Mouse (Mus musculus): ENCODE data around the gene Sgcg. TPM values are rescaled to one million over a fixed set of nuclear protein-coding genes. Genes with fewer than 3 reads are reported as not detected.

Gene Sgcg
- polyA plus RNA-seq, 1 experiment from 2014 or later = 0.76 TPM

- no peak overlapping the region for H3K4me2 ChIP-seq (replicated peaks; ENCODE audit: low read depth, low read length)
- ATAC-seq (ENCODE audit: low FRiP score, low TSS enrichment) = no peak
- no peak overlapping the region for H3K4me3 ChIP-seq (ENCODE audit: low read length)
- no peaks in the 10 kb centered on the region for H3K27me3 ChIP-seq (ENCODE audit: control insufficient read depth, insufficient read depth, low read length)
- H3K9ac ChIP-seq (ENCODE audit: low read depth, low read length) = no peak overlapping the region
- no peaks in the 10 kb centered on the region for H3K4me1 ChIP-seq (ENCODE audit: control insufficient read depth, insufficient read depth, low read length)
- H3K27ac ChIP-seq (ENCODE audit: low read depth, low read length) = no peak overlapping the region
- H3K36me3 ChIP-seq (ENCODE audit: control insufficient read depth, insufficient read depth, low read length) = no peaks in the 10 kb centered on the region
- 55% methylated on average over 9 of the region's 9 CpGs for WGBS
- H3K9me3 ChIP-seq (ENCODE audit: control insufficient read depth, low read length) = no peaks in the 10 kb centered on the region
Measured at GRCm38 (mm10) chr14:61238751-61239150, 19.5 kb downstream of the Sgcg start.

GRCm38 (mm10) chr14:61237101-61237654, 21.1 kb downstream of the Sgcg start:
- H3K4me1 ChIP-seq (ENCODE audit: control insufficient read depth, insufficient read depth, low read length) = no peaks in the 10 kb centered on the region
- no peak overlapping the region for H3K4me2 ChIP-seq (replicated peaks; ENCODE audit: low read depth, low read length)
- 17% methylated on average over 4 of the region's 4 CpGs for WGBS

GRCm38 (mm10) chr14:61235846-61236474, 22.3 kb downstream of the Sgcg start:
- H3K36me3 ChIP-seq (ENCODE audit: control insufficient read depth, insufficient read depth, low read length) = no peaks in the 10 kb centered on the region
- H3K27ac ChIP-seq (ENCODE audit: low read depth, low read length) = no peak overlapping the region
- WGBS = 57% methylated on average over 5 of the region's 5 CpGs
- no peak overlapping the region for H3K9ac ChIP-seq (ENCODE audit: low read depth, low read length)
- ATAC-seq (ENCODE audit: low FRiP score, low TSS enrichment) = no peak
- H3K4me1 ChIP-seq (ENCODE audit: control insufficient read depth, insufficient read depth, low read length) = no peaks in the 10 kb centered on the region
- no peaks in the 10 kb centered on the region for H3K27me3 ChIP-seq (ENCODE audit: control insufficient read depth, insufficient read depth, low read length)
- no peak overlapping the region for H3K4me3 ChIP-seq (ENCODE audit: low read length)
- H3K4me2 ChIP-seq (replicated peaks; ENCODE audit: low read depth, low read length) = no peak overlapping the region
- no peaks in the 10 kb centered on the region for H3K9me3 ChIP-seq (ENCODE audit: control insufficient read depth, low read length)

More at GRCm38 (mm10) chr14:61237101-61237654, 21.1 kb downstream of the Sgcg start:
- H3K4me3 ChIP-seq (ENCODE audit: low read length) = no peak overlapping the region
- no peaks in the 10 kb centered on the region for H3K9me3 ChIP-seq (ENCODE audit: control insufficient read depth, low read length)
- H3K36me3 ChIP-seq (ENCODE audit: control insufficient read depth, insufficient read depth, low read length) = no peaks in the 10 kb centered on the region
- no peak overlapping the region for H3K27ac ChIP-seq (ENCODE audit: low read depth, low read length)
- H3K9ac ChIP-seq (ENCODE audit: low read depth, low read length) = no peak overlapping the region
- ATAC-seq (ENCODE audit: low FRiP score, low TSS enrichment) = no peak
- H3K27me3 ChIP-seq (ENCODE audit: control insufficient read depth, insufficient read depth, low read length) = no peaks in the 10 kb centered on the region

GRCm38 (mm10) chr14:61232016-61232568, 26.2 kb downstream of the Sgcg start:
- no peak for ATAC-seq (ENCODE audit: low FRiP score, low TSS enrichment)

GRCm38 (mm10) chr14:61230179-61230578, 28.1 kb downstream of the Sgcg start:
- Histone ChIP-seq H3K4me1 (ENCODE audit: control insufficient read depth, insufficient read depth, low read length) (no peaks in the 10 kb centered on the region), H3K9me3 (ENCODE audit: control insufficient read depth, low read length) (no peaks in the 10 kb centered on the region), H3K4me3 (ENCODE audit: low read length) (no peak overlapping the region), H3K27ac (ENCODE audit: low read depth, low read length) (no peak overlapping the region), H3K9ac (ENCODE audit: low read depth, low read length) (no peak overlapping the region), H3K4me2 (replicated peaks; ENCODE audit: low read depth, low read length) (no peak overlapping the region), H3K36me3 (ENCODE audit: control insufficient read depth, insufficient read depth, low read length) (no peaks in the 10 kb centered on the region), H3K27me3 (ENCODE audit: control insufficient read depth, insufficient read depth, low read length) (no peaks in the 10 kb centered on the region)
- 92% methylated on average over 4 of the region's 4 CpGs for WGBS
- ATAC-seq (ENCODE audit: low FRiP score, low TSS enrichment) = no peak

More at GRCm38 (mm10) chr14:61232016-61232568, 26.2 kb downstream of the Sgcg start:
- no peaks in the 10 kb centered on the region for H3K4me1 ChIP-seq (ENCODE audit: control insufficient read depth, insufficient read depth, low read length)
- no peaks in the 10 kb centered on the region for H3K36me3 ChIP-seq (ENCODE audit: control insufficient read depth, insufficient read depth, low read length)
- no peak overlapping the region for H3K9ac ChIP-seq (ENCODE audit: low read depth, low read length)
- no peaks in the 10 kb centered on the region for H3K9me3 ChIP-seq (ENCODE audit: control insufficient read depth, low read length)
- no peaks in the 10 kb centered on the region for H3K27me3 ChIP-seq (ENCODE audit: control insufficient read depth, insufficient read depth, low read length)
- H3K27ac ChIP-seq (ENCODE audit: low read depth, low read length) = no peak overlapping the region
- H3K4me3 ChIP-seq (ENCODE audit: low read length) = no peak overlapping the region
- whole genome bisulfite sequencing = 91% methylated on average over 13 of the region's 13 CpGs
- H3K4me2 ChIP-seq (replicated peaks; ENCODE audit: low read depth, low read length) = no peak overlapping the region

GRCm38 (mm10) chr14:61229763-61230162, 28.5 kb downstream of the Sgcg start:
- Histone ChIP-seq H3K4me3 (ENCODE audit: low read length) (no peak overlapping the region), H3K4me1 (ENCODE audit: control insufficient read depth, insufficient read depth, low read length) (no peaks in the 10 kb centered on the region), H3K9ac (ENCODE audit: low read depth, low read length) (no peak overlapping the region), H3K9me3 (ENCODE audit: control insufficient read depth, low read length) (no peaks in the 10 kb centered on the region), H3K27ac (ENCODE audit: low read depth, low read length) (no peak overlapping the region), H3K4me2 (replicated peaks; ENCODE audit: low read depth, low read length) (no peak overlapping the region), H3K36me3 (ENCODE audit: control insufficient read depth, insufficient read depth, low read length) (no peaks in the 10 kb centered on the region), H3K27me3 (ENCODE audit: control insufficient read depth, insufficient read depth, low read length) (no peaks in the 10 kb centered on the region)
- no peak for ATAC-seq (ENCODE audit: low FRiP score, low TSS enrichment)
- 82% methylated on average over 5 of the region's 5 CpGs for WGBS

- WGBS = 63% methylated on average over 1 of the region's 1 CpGs
- no peak overlapping the region for H3K27ac ChIP-seq (ENCODE audit: low read depth, low read length)
Measured at GRCm38 (mm10) chr14:61226151-61226550, 32.1 kb downstream of the Sgcg start.

GRCm38 (mm10) chr14:61224387-61225077, 33.8 kb downstream of the Sgcg start:
- H3K4me3 ChIP-seq (ENCODE audit: low read length) = no peak overlapping the region
- H3K9ac ChIP-seq (ENCODE audit: low read depth, low read length) = no peak overlapping the region
- no peaks in the 10 kb centered on the region for H3K36me3 ChIP-seq (ENCODE audit: control insufficient read depth, insufficient read depth, low read length)
- ATAC-seq (ENCODE audit: low FRiP score, low TSS enrichment) = no peak
- WGBS = 81% methylated on average over 5 of the region's 5 CpGs
- H3K27ac ChIP-seq (ENCODE audit: low read depth, low read length) = no peak overlapping the region
- no peaks in the 10 kb centered on the region for H3K9me3 ChIP-seq (ENCODE audit: control insufficient read depth, low read length)
- H3K27me3 ChIP-seq (ENCODE audit: control insufficient read depth, insufficient read depth, low read length) = no peaks in the 10 kb centered on the region
- no peaks in the 10 kb centered on the region for H3K4me1 ChIP-seq (ENCODE audit: control insufficient read depth, insufficient read depth, low read length)
- no peak overlapping the region for H3K4me2 ChIP-seq (replicated peaks; ENCODE audit: low read depth, low read length)

More at GRCm38 (mm10) chr14:61226151-61226550, 32.1 kb downstream of the Sgcg start:
- Histone ChIP-seq H3K27me3 (ENCODE audit: control insufficient read depth, insufficient read depth, low read length) (no peaks in the 10 kb centered on the region), H3K9ac (ENCODE audit: low read depth, low read length) (no peak overlapping the region), H3K4me3 (ENCODE audit: low read length) (no peak overlapping the region), H3K4me1 (ENCODE audit: control insufficient read depth, insufficient read depth, low read length) (no peaks in the 10 kb centered on the region), H3K36me3 (ENCODE audit: control insufficient read depth, insufficient read depth, low read length) (no peaks in the 10 kb centered on the region), H3K9me3 (ENCODE audit: control insufficient read depth, low read length) (no peaks in the 10 kb centered on the region), H3K4me2 (replicated peaks; ENCODE audit: low read depth, low read length) (no peak overlapping the region)
- no peak for ATAC-seq (ENCODE audit: low FRiP score, low TSS enrichment)

GRCm38 (mm10) chr14:61223740-61224139, 34.5 kb downstream of the Sgcg start:
- ATAC-seq (ENCODE audit: low FRiP score, low TSS enrichment) = no peak
- no peak overlapping the region for H3K9ac ChIP-seq (ENCODE audit: low read depth, low read length)
- WGBS = 68% methylated on average over 4 of the region's 4 CpGs
- no peak overlapping the region for H3K4me3 ChIP-seq (ENCODE audit: low read length)
- no peaks in the 10 kb centered on the region for H3K36me3 ChIP-seq (ENCODE audit: control insufficient read depth, insufficient read depth, low read length)
- no peaks in the 10 kb centered on the region for H3K27me3 ChIP-seq (ENCODE audit: control insufficient read depth, insufficient read depth, low read length)
- H3K9me3 ChIP-seq (ENCODE audit: control insufficient read depth, low read length) = no peaks in the 10 kb centered on the region
- H3K4me1 ChIP-seq (ENCODE audit: control insufficient read depth, insufficient read depth, low read length) = no peaks in the 10 kb centered on the region
- no peak overlapping the region for H3K27ac ChIP-seq (ENCODE audit: low read depth, low read length)
- H3K4me2 ChIP-seq (replicated peaks; ENCODE audit: low read depth, low read length) = no peak overlapping the region
